Mouse (Mus musculus) liver, embryonic 14.5 days (tissue): Measurements from ENCODE around the gene Fcgrt. TPM values are rescaled to one million over a fixed set of nuclear protein-coding genes. Genes with fewer than 3 reads are reported as not detected.

Experiments used
- ATAC-seq: fragments of 200-750 bp; cut with Nextera tagmentation; 2 replicates; pipeline ENCODE4 v1.8.0; 2017; ENCODE audit warnings: moderate number of reproducible peaks, mild to moderate bottlenecking, moderate library complexity; ENCODE audit not compliant: insufficient read depth
- DNase-seq, 3 experiments: peaks; one replicate each; pipeline ENCODE4 v3.0.0-alpha.2; 2012 to 2013; ENCODE audit warnings: low read depth in 3 of 3, low spot score in 3 of 3
- H3K27ac ChIP-seq: fragments of 300-500 bp; sonication (generic); 2 replicates; pipeline ENCODE4 v1.5.1; 2014; ENCODE audit warnings: moderate library complexity, mild to moderate bottlenecking, control low read depth, inconsistent platforms
- H3K27me3 ChIP-seq: fragments of 300-500 bp; sonication (generic); 2 replicates; pipeline ENCODE4 v1.6.1; 2014; ENCODE audit warnings: mild to moderate bottlenecking, low read length, moderate library complexity; ENCODE audit not compliant: control insufficient read depth, insufficient read depth
- H3K36me3 ChIP-seq: fragments of 300-500 bp; sonication (generic); replicated peaks from 2 replicates; pipeline ENCODE4 v1.6.1; 2014; ENCODE audit warnings: low read depth; ENCODE audit not compliant: control insufficient read depth, insufficient read depth
- H3K4me1 ChIP-seq, 2 experiments: fragments of 200-500 bp in 1 of 2; fragments of 300-500 bp in 1 of 2; sonication (generic) in 1 of 2; replicated peaks; 2 replicates each; pipeline ENCODE4 v1.6.1; 2012 to 2014; ENCODE audit warnings: antibody characterized with exemption in 1 of 2, inconsistent platforms in 1 of 2, low read length in 1 of 2; ENCODE audit not compliant: control insufficient read depth in 2 of 2, insufficient read depth in 2 of 2
- H3K4me2 ChIP-seq: fragments of 300-500 bp; sonication (generic); 2 replicates; pipeline ENCODE4 v1.6.1; 2014; ENCODE audit warnings: low read depth, mild to moderate bottlenecking, control low read depth, moderate library complexity
- H3K4me3 ChIP-seq, 2 experiments: fragments of 200-500 bp in 1 of 2; fragments of 300-500 bp in 1 of 2; sonication (generic) in 1 of 2; 2 replicates each; pipeline ENCODE4 v1.5.1; 2012 to 2014; ENCODE audit warnings: low read depth in 2 of 2, low read length in 2 of 2, mild to moderate bottlenecking in 2 of 2, control low read depth in 1 of 2, inconsistent platforms in 1 of 2, moderate library complexity in 1 of 2; ENCODE audit not compliant: insufficient read depth in 1 of 2
- H3K9ac ChIP-seq: fragments of 300-500 bp; sonication (generic); replicated peaks from 2 replicates; pipeline ENCODE4 v1.6.1; 2014; ENCODE audit warnings: mild to moderate bottlenecking, control low read depth, moderate library complexity
- H3K9me3 ChIP-seq: fragments of 300-500 bp; sonication (generic); 2 replicates; pipeline ENCODE4 v1.6.1; 2016; ENCODE audit warnings: low read length, mixed read lengths; ENCODE audit not compliant: control insufficient read depth
- CTCF ChIP-seq: IDR thresholded peaks from 2 replicates; pipeline ENCODE4 v1.5.1; 2016; ENCODE audit warnings: antibody characterized with exemption, low read depth, control low read depth
- EP300 ChIP-seq: IDR thresholded peaks from 2 replicates; pipeline ENCODE4 v1.6.1; 2016; ENCODE audit warnings: antibody characterized with exemption, low read depth
- WGBS: fragments of 180-500 bp; shearing (Covaris S2); extraction: QIAGEN DNeasy Blood & Tissue Kit; methylation state at CpG from one replicate; pipeline ENCODE4 v1.1.7; 2014; ENCODE audit not compliant: insufficient replicate concordance; 5-methylcytosine and 5-hydroxymethylcytosine counted together
- polyA plus RNA-seq, 2 experiments: library from polyadenylated mRNA; depleted of rRNA in 1 of 2; stranded (reverse) in 1 of 2; unstranded in 1 of 2; fragments of >200 nt; fragmentation: Nextera tagmentation in 1 of 2; extraction: Ambion mirVana in 1 of 2; gene quantifications; 2 replicates each; pipeline versions ENCODE4 v1.2.1 to v1.2.3; 2012 to 2014

Gene Fcgrt
- polyA plus RNA-seq, 2 experiments = 14.9 to 35.5 TPM

- H3K9ac ChIP-seq = no peak overlapping the region
- H3K27ac ChIP-seq = no peak overlapping the region
- no peak overlapping the region for H3K4me3 ChIP-seq
- WGBS = 10% methylated on average over 5 of the region's 5 CpGs
- TF ChIP-seq CTCF (peak; percentile 93), EP300 (no peak)
- no peaks in the 10 kb centered on the region for H3K36me3 ChIP-seq
- no peak overlapping the region for H3K4me2 ChIP-seq
- peaks cover 6 to 7% of the 10 kb centered on the region in 2 experiments; a peak in 2 of 4 replicates for H3K4me1 ChIP-seq
- H3K27me3 ChIP-seq = no peaks in the 10 kb centered on the region
- ATAC-seq (peak; percentile 46), DNase-seq (peak in 1 of 3 experiments; percentile 46)
- H3K9me3 ChIP-seq = no peaks in the 10 kb centered on the region
These were observed 35.7 kb downstream of the Fcgrt start for GRCm38 (mm10) chr7:45068000-45068318.

GRCm38 (mm10) chr7:45067190-45067999, 36.3 kb downstream of the Fcgrt start:
- Histone ChIP-seq H3K4me1 (peaks cover 5 to 6% of the 10 kb centered on the region in 2 experiments; a peak in 2 of 4 replicates), H3K27me3 (no peaks in the 10 kb centered on the region), H3K27ac (no peak overlapping the region), H3K9me3 (no peaks in the 10 kb centered on the region), H3K36me3 (no peaks in the 10 kb centered on the region), H3K4me3 (no peak overlapping the region), H3K9ac (no peak overlapping the region), H3K4me2 (no peak overlapping the region)
- no peak for DNase-seq
- ATAC-seq = 0 out of 2 replicates have a peak, but pooled peaks have one; percentile 4
- TF ChIP-seq CTCF (no peak), EP300 (no peak)
- WGBS = 33% methylated on average over 4 of the region's 4 CpGs

GRCm38 (mm10) chr7:45062239-45062835, 41.3 kb downstream of the Fcgrt start, which contains the start of the genes Nosip and Prrg2:
Gene Nosip (plus strand): TSS chr7:45062429.
Gene Prrg2 (minus strand): TSS chr7:45062677.
- TF ChIP-seq CTCF = peak; percentile 53
- TF ChIP-seq EP300 = peak; percentile 37; the same call in 1 of the 2 replicates
- no peaks in the 10 kb centered on the region for H3K9me3 ChIP-seq
- peak within 1 kb of the TSS; percentile 64 for H3K27ac ChIP-seq
- WGBS = under 1% methylated on average over 31 of the region's 31 CpGs
- H3K4me3 ChIP-seq = peak within 1 kb of the TSS; percentile 71 to 100
- H3K36me3 ChIP-seq = no peaks in the 10 kb centered on the region
- H3K9ac ChIP-seq = peak within 1 kb of the TSS; percentile 65
- DNase-seq = peak; percentile 97 to 98 (median 98)
- H3K4me1 ChIP-seq = peaks cover 14 to 17% of the 10 kb centered on the region in 2 experiments
- no peaks in the 10 kb centered on the region for H3K27me3 ChIP-seq
- peak within 1 kb of the TSS; percentile 59 for H3K4me2 ChIP-seq
- peak; percentile 90 for ATAC-seq

- no peaks in the 10 kb centered on the region for H3K9me3 ChIP-seq
- H3K4me1 ChIP-seq = peaks cover 14 to 17% of the 10 kb centered on the region in 2 experiments
- peak overlapping the region; percentile 65 for H3K9ac ChIP-seq
- WGBS = 28% methylated on average over 11 of the region's 11 CpGs
- no peak for ATAC-seq
- TF ChIP-seq CTCF = no peak
- TF ChIP-seq EP300 = no peak
- no peaks in the 10 kb centered on the region for H3K36me3 ChIP-seq
- DNase-seq = no peak
- H3K27me3 ChIP-seq = no peaks in the 10 kb centered on the region
- peak overlapping the region; percentile 59 for H3K4me2 ChIP-seq
- peak overlapping the region; percentile 64 for H3K27ac ChIP-seq
- peak overlapping the region; percentile 12 to 71 for H3K4me3 ChIP-seq
These were observed 42.0 kb downstream of the Fcgrt start for GRCm38 (mm10) chr7:45061532-45062075.
